Mouse (Mus musculus) A20 (cell line): Measurements from ENCODE around the gene Sema4b.

Experiments
- DNase-seq: peaks from one replicate; pipeline ENCODE4 v3.0.0-alpha.2; 2011; ENCODE audit warnings: low read depth, low spot score

The Sema4b gene

DNA sequence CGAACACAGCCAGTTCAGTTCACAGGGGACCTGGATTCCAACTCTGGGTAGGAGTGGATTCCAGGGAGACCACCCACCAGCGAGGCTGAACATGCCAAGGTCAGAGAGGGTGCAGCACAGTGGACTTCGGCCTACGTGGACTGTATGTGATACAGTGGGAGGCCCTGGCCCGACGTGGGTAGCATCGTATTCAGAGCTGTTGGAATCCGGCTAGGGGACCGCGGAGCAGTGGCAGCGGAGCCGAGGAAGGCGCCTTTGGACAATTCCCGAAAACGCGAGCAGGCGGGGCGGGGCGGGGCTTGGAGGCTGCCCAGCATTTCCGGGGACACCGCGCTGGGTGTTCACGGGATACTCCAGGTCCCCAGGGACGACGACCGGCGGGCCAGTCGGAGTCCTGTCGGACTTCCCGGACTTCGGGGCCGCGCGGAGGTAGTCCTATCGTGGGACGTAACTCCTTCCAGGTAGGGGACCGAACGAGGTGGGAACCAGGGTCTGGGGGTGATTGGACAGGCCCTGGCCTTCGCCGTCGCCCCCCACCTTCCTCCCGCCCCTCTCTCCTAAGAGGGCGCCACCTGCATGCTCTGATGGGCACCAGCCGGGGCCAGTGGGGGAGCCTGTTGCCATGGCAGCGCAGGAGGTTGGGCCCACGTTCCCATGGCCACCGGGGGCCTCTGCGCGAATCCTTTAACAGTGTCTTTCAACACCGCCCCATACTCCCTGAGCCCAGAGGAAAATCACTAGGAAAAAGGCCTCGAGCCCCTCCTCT lies at the start of gene Sema4b:
Sema4b (plus strand) TSS at position 311 of the 766 bp plus-strand sequence.
- peak; percentile 73 for DNase-seq

GRCm38 (mm10) chr7:80138375-80138774 lies 48.3 kb upstream of the Sema4b start:
- DNase-seq = no peak

GRCm38 (mm10) chr7:80140815-80141214 lies 45.8 kb upstream of the Sema4b start:
- DNase-seq = peak; percentile 79

GRCm38 (mm10) chr7:80143331-80144273 lies 43.0 kb upstream of the Sema4b start:
- DNase-seq = peak; percentile 96

DNA sequence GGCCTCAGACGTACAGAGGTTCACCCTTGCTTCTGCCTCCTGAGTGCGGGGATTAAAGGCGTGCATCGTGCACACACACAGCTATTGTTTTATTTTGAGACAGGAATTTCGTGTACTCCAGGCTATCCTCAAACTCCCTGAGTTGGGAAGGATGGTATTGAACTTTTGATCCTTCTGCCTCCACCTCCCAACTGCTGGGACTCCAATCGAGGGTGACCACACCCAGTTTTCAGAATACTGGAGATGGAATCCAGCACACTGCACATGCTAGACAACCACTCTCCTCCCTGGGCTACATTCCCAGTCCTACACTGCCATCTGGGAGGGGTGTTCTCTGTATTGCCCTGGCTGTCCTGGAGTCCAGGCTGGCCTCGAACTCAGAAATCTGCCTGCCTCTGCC lies 41.9 kb upstream of the Sema4b start:
- DNase-seq = no peak

DNA sequence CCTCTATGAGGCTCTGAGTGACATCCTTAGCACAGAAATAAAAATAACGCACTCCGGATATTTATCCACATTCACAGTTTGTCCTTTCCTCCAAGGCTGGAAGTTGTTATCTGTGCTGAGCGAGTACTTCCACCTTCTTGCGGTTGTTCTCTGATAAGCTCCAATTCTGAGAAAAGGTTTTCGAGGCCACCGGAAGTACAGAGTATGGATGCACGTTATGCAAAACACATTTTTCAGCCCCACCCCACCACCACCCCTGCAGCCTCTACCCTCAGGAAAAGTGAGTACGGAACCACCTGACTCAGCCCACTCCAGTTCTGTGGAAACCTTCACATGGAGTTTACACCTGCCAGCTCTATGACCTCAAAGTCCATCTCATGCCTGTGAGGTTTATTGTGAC lies 40.6 kb upstream of the Sema4b start:
- DNase-seq = no peak

GRCm38 (mm10) chr7:80149356-80149755 lies 37.3 kb upstream of the Sema4b start:
- DNase-seq = no peak

DNA sequence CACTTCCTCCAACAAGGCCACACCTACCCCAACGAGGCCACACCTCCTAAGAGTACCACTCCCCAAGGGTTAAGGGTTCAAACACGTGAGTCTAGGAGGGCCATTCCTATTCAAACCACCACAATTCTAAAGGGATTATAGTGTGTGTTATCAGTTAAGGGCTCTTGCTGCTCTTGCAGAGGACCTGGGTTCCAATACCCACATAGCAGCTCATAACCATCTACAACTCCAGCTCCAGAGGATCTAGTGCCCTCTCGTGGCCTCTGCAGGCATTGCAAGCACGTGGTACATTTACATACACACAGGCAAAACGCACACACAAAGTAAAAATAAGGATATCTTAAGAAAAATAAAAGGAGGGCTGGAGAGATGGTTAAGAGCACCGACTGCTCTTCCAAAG lies 34.5 kb upstream of the Sema4b start:
- peak; percentile 84 for DNase-seq

- no peak for DNase-seq
Observed at GRCm38 (mm10) chr7:80152756-80153155, 33.9 kb upstream of the Sema4b start.

DNA sequence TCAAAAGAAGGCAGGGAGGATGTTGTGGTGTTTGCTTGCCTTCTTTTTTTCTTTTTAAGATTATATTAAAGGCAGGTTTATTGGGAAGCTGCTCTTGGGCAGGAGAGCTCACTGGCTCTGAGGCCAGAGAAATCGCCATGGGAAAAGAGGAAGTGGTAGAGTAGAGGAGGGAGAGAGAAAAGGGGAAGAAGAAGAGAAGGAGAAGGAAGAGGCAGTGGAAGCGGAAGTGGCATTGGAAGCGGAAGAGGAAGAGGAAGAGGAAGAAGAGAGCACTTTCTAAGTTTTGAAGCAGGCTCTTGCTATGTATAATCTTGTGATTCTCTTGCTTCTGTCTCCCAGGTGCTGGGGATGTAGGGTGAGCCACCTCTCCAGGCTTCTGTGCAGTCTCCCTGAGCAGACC lies 32.0 kb upstream of the Sema4b start:
- DNase-seq = no peak

DNA sequence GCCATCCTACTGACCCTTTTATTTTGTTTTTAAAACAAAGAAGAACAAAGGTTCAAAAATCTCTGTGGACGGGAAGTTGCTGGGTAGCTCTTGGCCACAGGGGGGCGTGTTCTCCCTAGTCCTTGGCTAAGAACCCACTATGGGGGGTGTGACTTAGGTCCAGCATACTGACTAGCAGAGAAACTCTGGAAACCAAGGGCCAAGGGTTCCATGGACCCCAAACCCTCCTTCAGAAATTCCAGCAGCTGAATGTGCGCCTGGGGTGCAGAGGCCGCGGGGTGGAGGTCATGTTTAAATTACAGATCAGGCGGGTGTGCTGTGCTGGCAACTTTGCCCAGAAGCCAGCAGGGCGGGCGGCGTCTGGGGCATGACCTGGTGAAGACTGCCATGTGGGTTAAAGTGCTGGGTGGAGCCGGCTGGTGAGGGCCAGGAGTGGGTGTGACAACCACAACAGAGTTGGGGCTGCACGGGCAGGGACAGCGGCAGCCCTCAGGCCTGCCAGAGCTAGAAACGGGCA lies 29.9 kb upstream of the Sema4b start:
- peak; percentile 67 for DNase-seq

- DNase-seq = no peak
Observed at GRCm38 (mm10) chr7:80158496-80159268, 28.0 kb upstream of the Sema4b start.

DNA sequence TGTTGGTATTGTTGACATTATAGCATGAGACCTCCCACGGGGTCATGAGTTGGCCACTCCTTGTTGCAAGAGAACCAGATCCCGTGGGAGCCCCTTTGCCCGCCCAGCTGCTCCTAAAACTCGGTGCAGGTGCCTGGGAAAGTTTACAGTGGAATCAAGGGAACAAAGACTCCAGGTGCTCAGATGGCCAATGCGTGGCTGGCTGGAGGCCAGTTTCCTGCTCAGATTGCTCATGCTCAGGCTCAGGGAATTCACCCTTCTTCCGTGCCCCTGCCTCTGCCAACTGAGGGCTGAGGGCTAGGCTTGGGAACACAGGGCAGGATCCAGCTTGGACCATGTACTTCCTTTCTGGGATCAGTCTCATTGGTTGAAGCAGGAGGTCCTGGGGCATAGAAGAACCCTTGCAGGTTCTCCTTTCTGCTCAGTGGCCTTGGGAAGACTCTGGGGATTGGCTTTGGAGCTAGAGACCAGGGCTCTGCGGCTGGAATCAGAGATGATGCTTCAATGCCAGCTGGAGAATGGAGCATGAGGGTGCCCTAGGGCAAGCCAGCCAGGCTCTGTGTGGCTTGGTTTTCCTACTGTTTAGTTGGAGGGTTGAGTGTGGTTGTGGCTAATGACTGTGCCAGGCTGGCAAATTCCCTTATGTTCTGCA lies 26.2 kb upstream of the Sema4b start:
- no peak for DNase-seq

DNA sequence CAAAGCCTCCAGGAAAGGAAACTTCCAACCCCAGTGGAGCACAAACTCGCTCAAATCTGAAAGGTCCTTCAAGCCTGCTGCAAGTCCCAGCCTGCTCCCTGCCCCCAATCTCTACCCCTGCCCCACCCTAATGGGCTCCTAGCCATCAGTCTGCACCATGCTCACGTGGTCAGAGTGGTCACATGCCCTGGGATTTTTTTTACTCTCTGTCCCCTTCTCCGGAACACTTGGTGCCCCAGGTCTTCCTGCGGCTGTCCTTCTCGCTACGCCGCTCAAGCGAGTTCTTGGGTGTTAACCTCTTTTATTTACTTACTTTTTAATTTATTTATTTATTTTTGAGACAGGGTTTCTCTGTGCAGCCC lies 25.7 kb upstream of the Sema4b start:
- DNase-seq = no peak

DNA sequence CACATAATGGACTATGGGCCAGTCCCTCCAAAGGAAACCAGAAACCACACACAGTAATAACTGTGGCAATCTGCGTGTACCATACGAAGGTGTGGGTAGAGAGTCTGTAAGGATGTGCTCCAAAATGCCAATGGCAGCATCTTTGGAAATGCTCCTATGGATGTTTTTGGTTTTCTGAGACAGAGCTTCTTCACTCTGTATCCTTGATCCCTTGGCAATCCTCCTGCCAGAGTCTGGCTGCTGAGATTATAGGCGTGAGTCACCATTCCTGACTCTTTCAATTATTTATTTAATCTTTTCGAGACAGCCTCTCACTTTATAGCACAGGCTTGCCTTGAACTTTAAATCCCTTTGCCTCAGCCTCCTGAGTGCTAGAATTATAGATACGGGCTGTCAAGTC lies 21.2 kb upstream of the Sema4b start:
- no peak for DNase-seq

DNA sequence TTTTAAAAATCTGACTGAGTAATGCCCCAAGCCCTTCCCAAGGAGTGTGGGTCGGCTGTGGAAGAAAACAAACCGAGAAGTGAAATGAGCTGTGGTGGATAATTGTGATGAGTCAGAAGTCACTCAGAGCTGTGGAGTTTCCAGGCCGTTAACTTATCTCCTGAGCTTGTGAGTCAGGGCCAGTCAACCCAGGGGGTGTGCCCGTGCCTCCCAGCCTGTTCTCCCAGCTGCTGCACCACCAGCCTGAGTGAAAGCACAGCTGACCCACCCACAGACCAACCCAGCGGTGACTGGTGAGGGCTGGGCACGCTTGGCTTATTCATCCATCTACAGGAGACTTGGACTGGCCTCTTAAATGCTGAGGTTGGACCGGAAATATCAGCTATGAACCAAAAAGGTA lies 19.9 kb upstream of the Sema4b start:
- peak; percentile 61 for DNase-seq

GRCm38 (mm10) chr7:80169847-80170246 lies 16.8 kb upstream of the Sema4b start:
- DNase-seq = no peak

GRCm38 (mm10) chr7:80171345-80171744 lies 15.3 kb upstream of the Sema4b start:
- no peak for DNase-seq

- DNase-seq = no peak
Observed at GRCm38 (mm10) chr7:80172069-80172956, 14.3 kb upstream of the Sema4b start.

DNA sequence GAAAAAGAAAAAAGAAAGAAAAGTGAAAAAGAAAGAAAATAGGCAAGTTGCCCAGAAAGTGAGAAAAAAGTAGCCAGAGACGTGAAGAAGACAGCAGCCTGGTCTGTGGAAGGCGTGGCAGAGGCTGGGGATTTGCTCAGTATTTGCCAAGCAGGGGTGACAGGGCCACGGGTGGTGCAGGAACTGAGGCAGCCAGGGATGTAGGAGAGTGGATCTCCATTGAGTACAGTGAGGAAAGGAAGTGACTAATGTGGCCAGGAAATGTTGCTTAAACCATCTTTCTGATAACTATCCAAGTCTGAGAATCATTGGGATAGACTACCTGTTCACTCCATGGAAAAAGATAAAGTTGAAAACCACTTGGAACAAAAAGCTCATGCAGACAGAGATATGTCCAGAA lies 10.5 kb upstream of the Sema4b start:
- no peak for DNase-seq
